Mouse (Mus musculus): ENCODE results near the gene Deup1. TPM values are rescaled to one million over a fixed set of nuclear protein-coding genes. Genes with fewer than 3 reads are reported as not detected.

Deup1 gene
- polyA plus RNA-seq, 1 experiment = 1.3 TPM

- no peak for TF ChIP-seq POLR2A (IDR thresholded peaks at IDR 0.05; ENCODE audit: borderline replicate concordance, extremely low read depth, insufficient read depth, insufficient read length, poor library complexity, severe bottlenecking)
- no peak for TF ChIP-seq CTCF (IDR thresholded peaks at IDR 0.05; ENCODE audit: borderline replicate concordance, extremely low read depth, insufficient read depth, insufficient read length)
- DNase-seq (ENCODE audit: low read depth) = peak; percentile 50
Observed at GRCm38 (mm10) chr9:15587157-15587854, 40.4 kb downstream of the Deup1 start.

DNA sequence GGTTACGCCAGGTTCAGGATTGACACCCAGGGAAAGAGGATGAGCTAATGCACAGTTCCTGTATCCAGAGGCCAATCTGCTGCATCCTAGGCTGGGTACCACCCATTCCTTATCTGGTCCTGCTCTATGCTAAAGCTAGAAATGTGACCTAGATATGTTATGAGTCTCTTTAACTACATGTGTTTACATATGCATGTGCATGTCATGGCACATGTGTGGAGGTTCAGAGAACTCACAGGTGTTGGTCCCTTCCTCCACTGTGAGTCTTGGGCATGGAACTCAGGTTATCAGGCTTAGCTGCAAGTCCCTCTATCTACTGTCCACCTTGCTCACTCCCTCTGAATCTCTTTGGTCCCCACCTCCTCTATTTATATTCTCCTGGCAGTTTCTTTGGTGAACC lies 41.8 kb downstream of the Deup1 start:
- DNase-seq (ENCODE audit: low read depth) = no peak
- TF ChIP-seq CTCF (IDR thresholded peaks at IDR 0.05; ENCODE audit: borderline replicate concordance, extremely low read depth, insufficient read depth, insufficient read length) = no peak

- no peak for TF ChIP-seq POLR2A (IDR thresholded peaks at IDR 0.05; ENCODE audit: borderline replicate concordance, extremely low read depth, insufficient read depth, insufficient read length, poor library complexity, severe bottlenecking)
- no peak for TF ChIP-seq CTCF (IDR thresholded peaks at IDR 0.05; ENCODE audit: borderline replicate concordance, extremely low read depth, insufficient read depth, insufficient read length)
- DNase-seq (ENCODE audit: low read depth) = no peak
Observed at GRCm38 (mm10) chr9:15584209-15584608, 43.5 kb downstream of the Deup1 start.

DNA sequence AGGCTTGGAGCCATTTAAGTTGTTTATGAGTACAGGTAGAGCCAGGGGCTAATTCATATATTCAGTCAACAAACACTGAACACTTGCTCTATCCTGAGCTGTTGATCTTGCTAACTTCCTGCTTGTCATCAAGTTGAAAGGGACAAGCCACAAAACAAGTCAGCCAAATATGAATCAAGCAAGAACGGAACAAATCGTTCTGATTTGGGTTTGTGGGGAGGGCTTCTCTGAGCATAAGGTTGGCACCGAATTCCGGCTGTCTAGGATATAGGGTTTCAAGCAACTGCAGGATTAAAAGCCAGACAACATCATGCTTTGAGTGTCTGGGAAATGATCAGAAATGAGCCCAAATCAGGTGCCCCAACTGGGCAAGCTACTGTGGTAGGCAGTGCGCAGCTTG lies 45.7 kb downstream of the Deup1 start:
- TF ChIP-seq POLR2A (IDR thresholded peaks at IDR 0.05; ENCODE audit: borderline replicate concordance, extremely low read depth, insufficient read depth, insufficient read length, poor library complexity, severe bottlenecking) (no peak), CTCF (IDR thresholded peaks at IDR 0.05; ENCODE audit: borderline replicate concordance, extremely low read depth, insufficient read depth, insufficient read length) (no peak)
- no peak for DNase-seq (ENCODE audit: low read depth)

DNA sequence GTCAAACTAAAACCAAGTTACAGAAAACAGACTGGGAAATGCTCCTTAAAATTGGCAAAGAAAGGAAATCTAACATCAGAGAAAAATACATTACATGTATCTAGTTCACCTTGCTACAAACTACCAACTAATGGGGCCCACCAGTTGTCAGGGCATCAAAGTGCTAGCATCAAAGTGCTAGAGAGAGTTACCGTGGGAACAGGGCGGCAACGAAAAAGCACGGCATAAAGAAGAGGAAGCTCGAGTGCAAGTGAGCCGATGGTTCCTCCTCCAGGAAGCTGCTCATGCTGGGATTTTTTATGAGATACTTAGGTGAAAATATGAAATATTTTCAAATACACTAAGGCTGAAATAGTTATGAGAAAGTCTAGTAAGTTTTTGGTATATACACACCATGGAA lies 47.6 kb downstream of the Deup1 start:
- DNase-seq (ENCODE audit: low read depth) = peak; percentile 24

DNA sequence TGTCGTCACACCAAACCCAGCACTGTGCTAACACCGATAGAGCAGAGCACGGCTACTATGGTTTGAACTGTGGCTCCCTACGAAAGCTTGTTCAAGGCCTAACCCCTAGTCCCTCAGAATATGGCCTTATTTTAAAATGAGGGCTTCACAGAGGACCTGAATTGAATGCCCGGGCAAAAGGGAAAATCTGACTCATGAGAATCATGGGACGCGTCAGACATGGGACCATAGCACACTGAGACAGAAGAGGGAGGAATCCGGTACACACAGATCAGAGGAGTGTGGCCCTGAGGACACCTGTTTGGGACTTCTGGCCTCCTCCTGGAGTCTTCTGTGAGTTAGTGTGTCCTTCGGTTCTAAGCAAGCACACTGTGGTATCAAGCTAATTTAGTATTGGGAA lies 48.8 kb downstream of the Deup1 start:
- no peak for DNase-seq (ENCODE audit: low read depth)
- no peak for TF ChIP-seq CTCF (IDR thresholded peaks at IDR 0.05; ENCODE audit: borderline replicate concordance, extremely low read depth, insufficient read depth, insufficient read length)
- no peak for TF ChIP-seq POLR2A (IDR thresholded peaks at IDR 0.05; ENCODE audit: borderline replicate concordance, extremely low read depth, insufficient read depth, insufficient read length, poor library complexity, severe bottlenecking)

More for the DNA sequence above, 47.6 kb downstream of the Deup1 start:
- TF ChIP-seq POLR2A (IDR thresholded peaks at IDR 0.05; ENCODE audit: borderline replicate concordance, extremely low read depth, insufficient read depth, insufficient read length, poor library complexity, severe bottlenecking) = no peak
- no peak for TF ChIP-seq CTCF (IDR thresholded peaks at IDR 0.05; ENCODE audit: borderline replicate concordance, extremely low read depth, insufficient read depth, insufficient read length)

GRCm38 (mm10) chr9:15578427-15578826 lies 49.3 kb downstream of the Deup1 start:
- TF ChIP-seq CTCF (IDR thresholded peaks at IDR 0.05; ENCODE audit: borderline replicate concordance, extremely low read depth, insufficient read depth, insufficient read length) (no peak), POLR2A (IDR thresholded peaks at IDR 0.05; ENCODE audit: borderline replicate concordance, extremely low read depth, insufficient read depth, insufficient read length, poor library complexity, severe bottlenecking) (no peak)

DNA sequence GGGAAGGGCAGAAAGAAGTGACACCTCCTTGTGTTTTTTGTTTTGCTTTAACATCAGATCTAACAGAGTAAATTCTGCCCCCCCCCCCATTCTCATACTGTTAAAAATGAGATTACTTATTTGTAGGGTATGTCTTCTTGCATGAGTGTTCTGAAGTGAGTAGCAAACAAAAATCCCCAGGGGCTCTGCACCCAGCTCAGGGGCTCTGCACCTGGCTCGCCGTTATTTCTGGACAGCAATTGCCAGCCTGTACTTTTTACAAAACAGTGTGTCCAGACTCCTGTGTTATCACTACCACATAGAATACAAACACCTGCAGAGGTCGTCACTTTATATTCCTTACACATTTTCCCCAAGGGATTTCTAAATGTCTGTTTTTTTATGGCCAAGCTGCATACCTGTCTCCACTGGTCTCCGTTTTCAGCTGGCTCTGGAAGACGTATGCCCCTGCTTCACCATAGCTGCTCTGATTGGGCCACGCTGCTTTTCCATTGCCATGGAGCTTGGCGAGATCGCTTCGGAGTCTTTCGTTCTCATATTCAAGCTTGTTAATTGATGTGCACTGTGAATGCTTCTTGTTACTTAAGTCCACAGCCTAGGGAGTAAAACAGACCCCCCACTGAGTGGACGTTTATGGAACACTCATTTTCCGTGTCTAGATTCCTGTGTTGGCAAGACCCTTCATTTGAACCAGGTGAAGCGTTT lies 52.8 kb downstream of the Deup1 start:
- DNase-seq (ENCODE audit: low read depth) = peak; percentile 44
- TF ChIP-seq POLR2A (IDR thresholded peaks at IDR 0.05; ENCODE audit: borderline replicate concordance, extremely low read depth, insufficient read depth, insufficient read length, poor library complexity, severe bottlenecking) = no peak
- TF ChIP-seq CTCF (IDR thresholded peaks at IDR 0.05; ENCODE audit: borderline replicate concordance, extremely low read depth, insufficient read depth, insufficient read length) = no peak

More at GRCm38 (mm10) chr9:15578427-15578826, 49.3 kb downstream of the Deup1 start:
- no peak for DNase-seq (ENCODE audit: low read depth)

DNA sequence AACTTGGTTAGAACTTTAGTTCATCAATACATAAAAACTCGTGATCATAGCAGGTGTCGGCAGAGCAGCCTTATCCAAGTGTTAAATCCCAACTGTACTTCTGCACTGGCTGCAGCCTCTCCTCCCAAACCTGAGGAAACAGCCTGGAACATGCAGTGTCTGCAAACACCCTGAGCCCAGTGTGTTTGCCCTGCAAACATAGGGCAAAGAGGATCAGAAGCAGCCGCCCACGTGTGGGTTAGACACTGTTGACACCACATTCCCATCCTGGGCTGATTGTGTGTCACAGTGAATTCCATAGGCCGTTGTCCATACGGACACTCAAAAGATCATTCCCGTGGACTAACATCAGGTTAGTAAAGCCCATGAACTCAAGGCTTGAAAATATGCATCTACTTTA lies 65.4 kb downstream of the Deup1 start:
- TF ChIP-seq CTCF (IDR thresholded peaks at IDR 0.05; ENCODE audit: borderline replicate concordance, extremely low read depth, insufficient read depth, insufficient read length) (no peak), POLR2A (IDR thresholded peaks at IDR 0.05; ENCODE audit: borderline replicate concordance, extremely low read depth, insufficient read depth, insufficient read length, poor library complexity, severe bottlenecking) (no peak)
- DNase-seq (ENCODE audit: low read depth) = no peak

GRCm38 (mm10) chr9:15560451-15560850 lies 67.3 kb downstream of the Deup1 start:
- no peak for TF ChIP-seq POLR2A (IDR thresholded peaks at IDR 0.05; ENCODE audit: borderline replicate concordance, extremely low read depth, insufficient read depth, insufficient read length, poor library complexity, severe bottlenecking)
- TF ChIP-seq CTCF (IDR thresholded peaks at IDR 0.05; ENCODE audit: borderline replicate concordance, extremely low read depth, insufficient read depth, insufficient read length) = no peak
- no peak for DNase-seq (ENCODE audit: low read depth)

DNA sequence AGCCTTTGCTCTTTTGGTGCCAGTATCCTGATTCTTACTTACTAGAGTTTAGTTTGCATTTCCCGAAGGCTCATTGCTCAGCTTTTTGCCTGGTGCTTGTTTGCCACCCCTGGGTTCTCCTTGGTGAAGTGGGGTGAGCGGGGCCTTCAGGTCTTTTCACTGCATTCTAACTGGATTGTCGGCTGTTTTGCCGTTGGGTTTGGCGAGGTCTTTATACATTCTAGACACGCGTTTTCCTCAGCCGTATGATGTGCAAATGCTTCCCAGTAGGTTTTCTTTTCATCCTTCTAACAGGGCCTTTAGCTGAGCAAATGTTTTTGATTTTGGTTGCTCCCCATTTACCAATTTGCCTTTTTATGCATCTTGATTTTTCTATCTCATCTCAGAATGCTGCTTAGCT lies 74.4 kb downstream of the Deup1 start:
- no peak for TF ChIP-seq POLR2A (IDR thresholded peaks at IDR 0.05; ENCODE audit: borderline replicate concordance, extremely low read depth, insufficient read depth, insufficient read length, poor library complexity, severe bottlenecking)
- no peak for TF ChIP-seq CTCF (IDR thresholded peaks at IDR 0.05; ENCODE audit: borderline replicate concordance, extremely low read depth, insufficient read depth, insufficient read length)
- peak; percentile 73 for DNase-seq (ENCODE audit: low read depth)

Data from brain, embryonic 14.5 days (tissue).